ENCODE assay signal across 8 mouse cellular contexts in the genomic region with DNA sequence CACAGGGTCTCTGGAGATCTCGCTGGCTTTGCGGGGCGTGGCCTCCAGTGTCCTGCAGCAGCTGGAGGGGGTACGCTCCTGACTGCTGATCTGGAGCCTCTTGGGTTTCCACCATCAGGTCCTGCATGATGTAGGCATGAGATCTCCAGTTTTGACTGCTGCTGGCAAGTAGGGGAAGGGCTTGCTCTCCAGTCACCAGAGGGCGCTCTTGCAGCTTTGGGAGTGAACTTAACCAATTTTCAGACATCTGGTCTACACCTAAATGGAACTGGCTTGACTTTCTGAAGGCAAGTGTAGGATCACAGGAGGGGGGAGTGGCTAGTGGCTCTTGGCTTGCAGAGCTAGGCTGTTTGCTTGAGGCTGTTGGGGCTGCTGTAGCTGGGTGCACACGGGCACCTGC. TPM values are rescaled to one million over a fixed set of nuclear protein-coding genes. Genes with fewer than 3 reads are reported as not detected.
A peak's percentile ranks its signal among the peaks of the same experiment; 100 is the strongest.
DNase-seq lines count a peak whose midpoint lies in the region; ATAC-seq lines count a peak whose summit lies in the region.

No protein-coding gene starts in this region.

- H3K36me3 ChIP-seq in intestine, embryonic 14.5 days (ENCODE audit: control insufficient read depth, insufficient read depth, low read length): no peaks in the 10 kb centered on the region
- peaks cover 2% of the 10 kb centered on the region; the same call in 1 of the 2 replicates for H3K36me3 ChIP-seq in midbrain, embryonic 11.5 days (ENCODE audit: control insufficient read depth, insufficient read depth, low read length)

- no peak for ATAC-seq in intestine, embryonic 14.5 days (replicated peaks; ENCODE audit: low FRiP score, low TSS enrichment, low read depth)
- ATAC-seq in midbrain, embryonic 11.5 days (ENCODE audit: low FRiP score): 0 out of 2 replicates have a peak, but pooled peaks have one; percentile 18
- ATAC-seq in erythroid progenitor cell, adult 5-6 weeks (replicated peaks; ENCODE audit: low FRiP score, poor library complexity, severe bottlenecking): no peak

- no peak overlapping the region for H3K9ac ChIP-seq in intestine, embryonic 14.5 days (ENCODE audit: low read length)
- H3K9ac ChIP-seq in midbrain, embryonic 11.5 days (ENCODE audit: low read length): peak overlapping the region; percentile 97

- H3K4me1 ChIP-seq in intestine, embryonic 14.5 days (replicated peaks; ENCODE audit: control insufficient read depth, insufficient read depth, low read length): peaks cover 50% of the 10 kb centered on the region
- H3K4me1 ChIP-seq in midbrain, embryonic 11.5 days (ENCODE audit: control insufficient read depth, insufficient read depth, low read length): peaks cover 67% of the 10 kb centered on the region

- H3K4me3 ChIP-seq in intestine, embryonic 14.5 days (ENCODE audit: low read depth, low read length): peak overlapping the region; percentile 8; the same call in 1 of the 2 replicates
- peak overlapping the region; percentile 93 for H3K4me3 ChIP-seq in midbrain, embryonic 11.5 days (ENCODE audit: low read depth, low read length)

- H3K9me3 ChIP-seq in intestine, embryonic 14.5 days (ENCODE audit: control insufficient read depth, low read length): no peaks in the 10 kb centered on the region
- no peaks in the 10 kb centered on the region for H3K9me3 ChIP-seq in midbrain, embryonic 11.5 days (ENCODE audit: control insufficient read depth, low read length)

- DNase-seq in adrenal gland, adult 2 months: peak; percentile 89
- peak; percentile 97 for DNase-seq in embryo, embryonic 10.5 days (ENCODE audit: low spot score)
- peak; percentile 72 to 80 for DNase-seq in gastrocnemius, postnatal 36 days
- peak; percentile 91 for DNase-seq in intestine, embryonic 14.5 days (ENCODE audit: low spot score)
- peak; percentile 57 to 92 for DNase-seq in left cerebral cortex, adult 9 months (ENCODE audit: low spot score in 2 of 2)
- DNase-seq in midbrain, embryonic 11.5 days (ENCODE audit: low spot score, missing footprints): peak; percentile 98
- peak; percentile 19 for DNase-seq in spleen, adult 12 weeks (ENCODE audit: low spot score)

- intact Hi-C loops in gastrocnemius, postnatal 36 days (cut with DNase I): loop anchor here (2.0 kb wide), 1 partner anchor 472 kb away; no protein-coding TSS in a partner anchor

- WGBS in intestine, embryonic 14.5 days: 21% methylated on average over 6 of the region's 6 CpGs
- 9% methylated on average over 6 of the region's 6 CpGs for WGBS in midbrain, embryonic 11.5 days

- peak overlapping the region; percentile 48 for H3K4me2 ChIP-seq in intestine, embryonic 14.5 days (ENCODE audit: low read length)
- H3K4me2 ChIP-seq in midbrain, embryonic 11.5 days: peak overlapping the region; percentile 82

- 0 out of 2 replicates have a peak, but pooled peaks cover 3% of the 10 kb centered on the region for H3K27me3 ChIP-seq in intestine, embryonic 14.5 days (replicated peaks; ENCODE audit: control insufficient read depth, insufficient read depth, low read length)
- H3K27me3 ChIP-seq in midbrain, embryonic 11.5 days (ENCODE audit: control insufficient read depth, insufficient read depth, low read length): no peaks in the 10 kb centered on the region

- H3K27ac ChIP-seq in intestine, embryonic 14.5 days (ENCODE audit: low read depth): no peak overlapping the region
- peak overlapping the region; percentile 30; the same call in 1 of the 2 replicates for H3K27ac ChIP-seq in midbrain, embryonic 11.5 days (ENCODE audit: low read depth, low read length)

RNA-seq across cellular contexts. Expression of a gene that starts 5.1 kb away (rescaled TPM):
- total RNA-seq in adrenal gland, adult 2 months (2021): 10 to 100 TPM; 28.6 to 47.1 TPM
- polyA plus RNA-seq in adrenal gland, adult 2 months (2012; rRNA removed): 25.7 and 31.4 TPM in 2 replicates
- total RNA-seq in gastrocnemius, postnatal 36 days (2021): 10 to 100 TPM in 1 of 2 experiments, 1 to 10 TPM in 1; 7.0 to 15.0 TPM
- 6.5 and 8.0 TPM in 2 replicates for polyA plus RNA-seq in intestine, embryonic 14.5 days (2014; fragmentation: Nextera tagmentation; extraction: Ambion mirVana)
- polyA plus RNA-seq in midbrain, embryonic 11.5 days (2014; fragmentation: Nextera tagmentation; extraction: Ambion mirVana): 20.8 and 23.1 TPM in 2 replicates
- 0.72 and 2.9 TPM in 2 replicates for total RNA-seq in erythroid progenitor cell, adult 5-6 weeks (2015; ENCODE audit: low replicate concordance)
- 0.77 TPM in 1 of 2 replicates, not detected in the other for total RNA-seq in erythroid progenitor cell, adult 5-6 weeks (2017; ENCODE audit: low replicate concordance)

Comparison
In these comparisons a context has a peak if more than half of its experiments do, and no peak if none do; other contexts are left out.
1. DNase-seq: peak in every context shown above with its lines; median percentile 98 in midbrain, embryonic 11.5 days; 97 in embryo, embryonic 10.5 days; 91 in intestine, embryonic 14.5 days; 89 in adrenal gland, adult 2 months; 76 in gastrocnemius, postnatal 36 days; 74 in left cerebral cortex, adult 9 months; 19 in spleen, adult 12 weeks.